Mouse (Mus musculus) adrenal gland, adult 2 months (tissue): ENCODE results near the gene Hs6st3. TPM values are rescaled to one million over a fixed set of nuclear protein-coding genes. Genes with fewer than 3 reads are reported as not detected.
"Not testable (repeated sequence)": the region's sequence is repeated elsewhere in the genome, so short reads cannot be mapped to it uniquely, and the experiment has no call there.

Experiments
- DNase-seq: peaks from one replicate; pipeline ENCODE4 v3.0.0; 2021
- polyA plus RNA-seq: library from polyadenylated mRNA; depleted of rRNA; stranded (reverse); fragments of >200 nt; gene quantifications from 2 replicates; pipeline ENCODE4 v1.2.3, GENCODE M21; 2012
- total RNA-seq, 2 experiments: library from RNA; stranded (reverse); gene quantifications; 2 replicates each; pipeline ENCODE4 v1.2.3; 2021

Gene Hs6st3
- total and polyA plus RNA-seq, 3 experiments: 0.69 to 0.90 (median 0.76) TPM

DNA sequence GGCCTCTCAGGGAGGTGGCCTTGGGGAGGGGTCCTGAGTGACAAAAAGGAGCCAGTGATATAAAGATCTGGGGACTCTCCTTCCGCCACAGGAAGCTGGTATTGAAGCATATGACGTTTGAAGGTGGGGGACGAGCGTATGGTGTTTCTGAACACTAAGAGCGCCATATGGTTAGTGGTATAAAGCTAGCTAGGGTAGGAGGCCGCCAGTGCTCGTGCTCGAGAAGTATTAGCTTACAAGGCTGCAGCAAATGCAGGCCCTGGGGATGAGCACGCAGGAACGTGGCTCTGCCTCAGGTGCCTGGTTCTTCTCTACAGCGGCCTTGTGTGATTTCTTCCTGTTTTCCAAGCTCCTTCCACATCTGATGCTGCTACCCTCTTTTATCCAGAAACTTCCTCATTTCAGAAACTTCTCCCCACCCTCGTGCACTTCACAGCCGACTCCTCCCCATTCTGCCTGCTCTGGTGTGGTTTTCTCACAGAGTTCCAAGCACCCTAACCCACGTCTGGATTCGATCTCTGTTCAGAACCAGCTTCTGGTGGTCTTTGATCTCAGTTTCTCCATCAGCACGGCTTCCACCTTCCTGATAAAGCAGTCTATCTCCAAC, 110.0 kb downstream of the Hs6st3 start:
- DNase-seq: no peak

DNA sequence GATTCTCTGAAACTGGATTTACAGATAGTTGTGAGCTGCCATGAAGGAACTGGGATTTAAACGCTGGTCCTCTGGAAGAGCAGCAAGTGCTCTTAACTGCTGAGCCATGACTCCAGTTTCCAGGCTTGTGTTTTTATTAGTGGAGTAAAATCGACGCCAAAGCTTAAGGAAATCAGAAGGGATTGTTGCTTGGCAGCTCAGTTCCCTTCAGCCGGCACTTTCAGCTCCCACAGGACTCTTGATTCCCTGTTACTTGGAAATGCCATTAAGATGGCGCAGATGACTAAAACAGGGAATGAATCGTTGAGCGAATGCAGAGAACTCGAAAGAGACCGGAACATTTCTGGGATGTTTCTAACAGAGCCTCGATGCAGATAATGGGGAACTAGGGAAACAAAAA, 112.2 kb downstream of the Hs6st3 start:
- DNase-seq: no peak

DNA sequence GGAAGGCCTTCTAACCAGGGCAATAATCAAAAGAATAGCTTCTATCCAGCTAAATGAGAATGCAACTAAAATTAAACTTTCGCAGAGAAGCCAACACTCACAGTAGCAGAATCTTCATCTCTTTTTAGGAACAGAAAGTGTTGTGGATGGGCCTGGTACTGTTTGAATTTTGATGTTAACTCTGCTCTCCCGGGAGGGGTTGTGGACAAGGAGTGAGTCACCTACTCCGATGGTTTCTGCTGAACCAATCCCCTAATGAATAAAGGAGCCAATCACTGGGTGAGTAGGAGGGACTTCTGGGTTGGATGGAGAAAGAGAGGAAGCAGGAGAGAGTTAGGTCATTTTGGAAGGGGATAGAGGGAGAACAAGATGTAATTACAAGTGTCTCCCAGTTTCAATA, 117.3 kb downstream of the Hs6st3 start:
- no peak for DNase-seq

DNA sequence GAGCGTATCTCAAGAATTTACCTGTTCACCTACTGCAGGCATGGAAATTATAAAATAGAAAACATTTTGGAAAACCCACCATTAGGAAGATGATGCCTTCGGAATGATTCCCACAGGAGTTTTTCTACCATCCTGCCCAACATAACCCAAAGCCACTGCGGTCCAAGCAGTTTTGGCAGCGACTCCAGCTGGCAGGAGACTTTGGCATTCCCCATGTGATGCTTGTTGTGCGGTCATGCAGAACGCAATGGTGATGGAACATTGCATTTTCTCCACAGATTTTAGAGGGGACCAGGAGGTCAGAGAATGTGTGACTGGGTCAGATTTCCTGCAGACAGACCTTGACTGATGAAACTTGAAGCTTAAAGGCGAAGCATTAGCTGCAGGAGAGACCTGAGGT, 118.9 kb downstream of the Hs6st3 start:
- DNase-seq: no peak

DNA sequence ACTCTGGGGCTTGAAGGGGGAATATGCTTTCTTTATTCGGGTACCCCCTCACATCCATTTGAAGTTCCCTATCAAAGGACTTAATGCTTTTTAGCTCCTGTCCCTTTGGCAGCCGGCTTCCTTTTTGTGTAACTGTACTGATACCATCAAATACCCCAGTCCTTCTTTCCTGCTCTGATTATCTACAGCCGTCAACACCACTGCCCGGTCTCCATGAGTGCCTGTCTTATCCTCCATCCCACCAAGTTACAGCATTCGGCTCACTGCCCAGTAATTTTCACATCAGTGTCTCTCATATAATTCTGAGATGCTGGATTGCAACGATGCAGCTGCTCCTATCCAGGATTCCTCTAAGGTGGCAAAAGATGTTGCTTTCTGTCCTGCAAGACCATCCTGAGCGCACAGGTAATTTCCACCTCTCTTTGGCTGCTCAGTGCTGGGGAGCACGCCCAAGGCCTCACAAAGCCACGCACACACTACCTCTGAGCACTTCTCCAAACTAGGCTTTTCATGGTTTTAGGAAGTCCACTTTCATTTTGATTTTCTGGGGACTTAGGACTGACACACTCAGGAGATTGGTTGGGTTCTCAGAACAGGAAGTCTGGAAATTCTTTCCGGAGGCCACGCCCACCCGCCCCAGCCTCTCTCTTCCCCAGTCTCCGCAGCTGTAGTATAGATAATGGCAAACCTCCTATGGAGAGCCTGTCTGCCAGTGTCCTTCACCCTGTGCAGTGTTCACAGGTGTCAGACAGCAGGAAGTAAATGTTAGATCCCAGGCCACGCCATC, 122.2 kb downstream of the Hs6st3 start:
- DNase-seq: no peak

DNA sequence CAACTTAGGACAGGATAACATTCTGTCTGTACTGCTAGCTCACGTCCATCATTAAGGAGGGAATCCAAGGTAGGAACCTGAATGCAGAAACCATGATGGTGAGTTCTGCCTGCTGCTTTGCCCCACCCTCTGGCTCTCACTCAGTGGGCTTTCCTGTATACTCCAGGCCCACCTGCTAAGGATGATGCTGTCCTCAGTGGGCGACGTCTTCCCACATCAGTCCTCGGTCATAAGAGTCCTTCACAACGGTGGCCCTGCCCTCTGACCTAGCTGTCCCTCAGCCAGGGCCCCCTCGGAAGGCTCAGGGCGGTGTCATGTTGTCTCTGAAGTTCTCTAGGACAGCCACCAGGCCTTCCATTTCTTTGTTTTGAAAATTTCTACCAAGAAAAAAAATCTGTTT, 128.2 kb downstream of the Hs6st3 start:
- no peak for DNase-seq

DNA sequence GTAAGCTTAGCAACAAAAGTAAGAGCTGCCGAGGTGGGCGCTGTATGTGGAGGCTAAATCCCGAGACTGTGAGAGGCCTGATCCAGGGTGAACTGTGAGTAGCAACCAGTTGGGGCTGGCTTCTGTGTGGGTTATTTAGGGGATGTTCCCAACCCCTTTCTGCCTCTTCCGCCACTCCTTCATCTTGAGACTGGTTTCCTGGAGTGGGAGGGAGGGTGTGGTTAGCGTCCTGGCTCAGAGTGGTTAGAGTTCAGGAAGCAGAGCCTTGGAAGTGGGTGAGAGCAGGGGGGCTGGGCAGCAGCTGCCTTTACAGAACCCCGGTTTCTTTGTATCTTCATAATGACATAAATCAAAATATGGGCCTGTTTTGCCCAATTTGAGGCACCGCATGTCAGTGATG, 134.9 kb downstream of the Hs6st3 start:
- no peak for DNase-seq

DNA sequence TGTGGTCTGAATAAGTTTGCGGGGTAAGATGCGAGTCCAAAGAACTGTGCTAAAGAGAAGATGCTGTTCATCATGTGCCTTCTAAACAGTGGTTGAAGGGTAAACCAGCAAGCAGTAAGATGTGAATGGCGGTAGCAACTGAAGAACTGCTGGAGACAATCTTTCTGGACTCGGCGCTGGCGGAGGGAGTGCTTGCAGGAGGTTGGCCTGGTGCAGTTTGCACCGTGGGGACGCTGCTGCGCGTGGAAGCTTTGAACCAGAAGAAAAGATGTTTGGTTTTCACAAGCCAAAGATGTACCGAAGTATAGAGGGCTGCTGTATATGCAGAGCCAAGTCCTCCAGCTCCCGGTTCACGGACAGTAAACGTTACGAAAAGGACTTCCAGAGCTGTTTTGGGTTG, 140.0 kb downstream of the Hs6st3 start:
- DNase-seq: not testable (repeated sequence)

DNA sequence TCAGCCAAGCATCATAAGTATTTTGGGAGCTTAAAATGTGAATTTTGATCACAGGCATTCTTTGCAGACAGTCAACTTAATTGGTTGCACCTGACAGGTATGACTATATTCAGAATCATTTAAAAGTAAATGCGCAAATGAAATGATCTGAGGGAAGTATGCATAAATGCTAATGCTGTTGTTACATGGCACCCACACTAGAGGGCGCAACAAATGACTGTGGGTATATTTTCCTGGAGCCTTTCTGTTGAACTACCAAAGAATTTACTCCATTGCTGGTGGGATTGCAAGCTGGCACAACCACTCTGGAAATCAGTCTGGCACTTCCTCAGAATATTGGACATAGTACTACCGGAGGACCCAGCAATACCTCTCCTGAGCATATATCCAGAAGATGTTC, 145.8 kb downstream of the Hs6st3 start:
- no peak for DNase-seq

DNA sequence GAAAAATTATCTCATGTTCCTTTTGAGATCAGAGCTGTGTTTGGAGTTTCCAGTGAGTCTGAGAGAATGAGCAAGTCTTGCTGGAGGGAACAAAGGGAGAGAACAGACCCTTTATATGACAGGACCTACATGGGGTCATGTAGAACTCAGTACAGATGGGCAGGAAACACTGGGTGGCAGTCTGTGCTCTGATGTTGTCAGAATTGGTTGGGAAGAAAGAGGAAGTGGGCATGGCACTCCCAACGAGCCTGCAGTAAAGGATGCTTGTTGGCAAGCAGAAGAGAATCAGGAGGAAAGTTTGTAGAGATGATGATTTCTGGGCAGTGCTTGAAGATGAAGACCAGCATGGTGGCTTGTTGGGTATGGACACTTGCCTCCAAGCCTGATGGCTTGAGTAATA, 151.5 kb downstream of the Hs6st3 start:
- no peak for DNase-seq

DNA sequence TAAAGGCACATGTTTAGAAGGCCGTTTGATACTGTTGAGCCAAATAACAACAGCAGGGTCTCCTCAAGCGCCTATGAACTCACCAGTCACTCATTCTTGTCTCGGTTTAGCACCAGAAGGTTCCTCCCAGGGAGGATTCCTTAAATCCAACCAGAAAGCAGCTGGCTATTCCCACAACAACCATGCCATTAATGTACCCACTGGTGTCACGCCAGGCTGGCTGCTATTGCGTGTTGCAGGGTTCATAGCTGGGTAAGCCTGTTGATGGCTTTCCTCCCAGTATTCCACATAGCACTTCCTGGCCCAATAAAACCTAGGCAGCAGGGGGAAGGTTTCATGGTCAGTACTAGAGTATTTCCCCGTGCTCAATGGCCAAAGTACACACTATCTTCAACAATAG, 155.9 kb downstream of the Hs6st3 start:
- DNase-seq: no peak

DNA sequence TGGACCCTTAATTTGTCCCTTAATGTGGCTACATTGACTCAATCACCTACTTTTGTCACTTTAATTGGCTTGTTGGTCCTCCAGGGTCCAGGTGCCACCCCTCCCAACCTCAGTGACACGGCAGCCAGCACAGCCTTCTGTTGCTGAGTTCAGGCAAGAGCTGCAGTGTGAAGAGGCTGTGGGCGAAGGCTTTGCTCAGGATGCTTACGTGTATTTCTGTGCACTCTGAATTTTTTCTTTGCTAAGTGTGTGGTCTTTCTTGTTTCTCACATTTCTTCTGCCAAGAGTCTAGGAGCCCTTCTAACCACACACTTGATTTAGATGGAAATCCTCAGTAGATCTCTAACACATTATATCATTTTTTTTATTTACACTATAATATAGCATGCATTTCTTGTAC, 168.3 kb downstream of the Hs6st3 start:
- DNase-seq: no peak

DNA sequence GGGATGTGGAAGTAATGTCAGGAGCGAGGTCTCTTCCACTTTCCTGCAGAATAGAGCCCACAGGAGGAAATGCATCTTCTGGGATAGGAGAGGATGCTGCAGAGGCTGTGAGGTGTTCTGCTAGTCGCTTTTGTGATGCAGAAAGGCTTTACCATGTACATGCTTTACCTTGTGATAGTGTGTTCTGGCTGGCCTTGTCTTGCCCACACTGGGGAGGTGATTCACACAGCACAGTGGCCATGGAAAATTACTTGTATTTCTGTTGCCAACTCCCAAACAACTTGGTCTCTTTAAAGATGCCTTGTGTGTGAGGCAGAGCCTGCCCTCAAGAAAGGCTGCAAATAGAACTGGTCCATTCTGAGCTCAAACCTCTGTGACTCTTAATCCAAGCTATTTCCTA, 180.2 kb downstream of the Hs6st3 start:
- DNase-seq: peak; percentile 57

DNA sequence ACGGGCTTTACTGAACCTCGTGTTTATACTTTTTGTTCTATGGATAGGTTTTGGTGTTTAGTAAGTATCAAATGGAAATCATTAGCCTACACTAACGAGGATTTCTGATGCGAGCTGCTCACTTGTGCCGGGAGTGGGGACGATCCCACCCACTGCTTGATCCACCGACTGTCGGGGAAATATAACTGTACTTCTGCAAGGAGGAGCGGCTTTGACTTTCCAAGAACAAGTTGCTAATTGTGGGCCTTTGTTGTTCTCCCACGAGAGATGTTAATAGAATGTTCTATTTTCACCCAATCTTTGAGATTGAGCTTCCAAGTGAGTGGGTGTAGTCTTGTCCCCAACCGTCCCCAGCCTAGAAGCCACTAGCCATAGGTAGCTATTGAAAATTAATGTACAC, 209.1 kb downstream of the Hs6st3 start:
- DNase-seq: no peak

DNA sequence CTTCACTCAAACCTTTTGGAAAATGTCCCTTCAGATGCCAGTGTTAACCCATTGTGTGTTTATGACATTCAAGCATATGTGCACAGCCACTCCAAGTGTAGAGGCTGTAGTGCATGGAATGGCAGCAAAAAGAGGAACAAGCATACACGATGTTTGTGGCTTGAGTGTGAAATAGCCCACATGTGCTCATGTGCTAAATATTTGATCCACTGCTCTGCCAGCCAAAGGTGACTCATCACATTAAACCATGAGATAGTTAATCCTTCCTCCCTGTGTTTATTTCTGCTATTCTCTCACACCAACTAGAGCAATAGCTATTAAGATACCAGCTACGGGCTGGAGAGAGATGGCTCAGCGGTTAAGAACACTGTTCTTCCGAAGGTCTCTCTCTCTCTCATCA, 223.3 kb downstream of the Hs6st3 start:
- DNase-seq: no peak

DNA sequence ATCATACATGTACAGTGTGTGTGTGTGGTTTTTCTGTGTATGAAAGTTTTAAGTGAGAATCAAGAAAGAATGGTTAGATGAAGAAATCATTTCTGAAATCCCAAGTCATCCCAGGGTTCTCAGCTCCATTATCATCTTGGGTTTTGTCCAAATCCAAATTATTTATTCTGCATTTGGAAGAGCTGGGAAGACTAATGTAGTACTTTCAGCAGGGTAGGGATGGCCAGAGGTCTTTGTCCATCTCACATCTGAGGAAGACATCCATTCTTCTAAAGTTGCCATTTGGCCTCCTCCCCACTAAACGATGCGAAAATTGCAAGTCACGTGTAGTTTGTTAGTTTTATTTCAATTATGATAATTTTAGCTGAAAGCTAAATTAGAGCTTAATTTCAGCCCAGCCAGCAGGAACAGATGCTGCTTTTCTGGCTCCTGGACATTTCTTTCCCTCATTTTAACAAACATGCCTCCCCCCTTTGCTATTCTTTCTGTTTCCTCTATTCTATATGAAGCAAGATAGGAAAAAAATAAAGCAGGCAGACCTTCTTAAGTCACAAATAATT, 229.8 kb downstream of the Hs6st3 start:
- DNase-seq: no peak

DNA sequence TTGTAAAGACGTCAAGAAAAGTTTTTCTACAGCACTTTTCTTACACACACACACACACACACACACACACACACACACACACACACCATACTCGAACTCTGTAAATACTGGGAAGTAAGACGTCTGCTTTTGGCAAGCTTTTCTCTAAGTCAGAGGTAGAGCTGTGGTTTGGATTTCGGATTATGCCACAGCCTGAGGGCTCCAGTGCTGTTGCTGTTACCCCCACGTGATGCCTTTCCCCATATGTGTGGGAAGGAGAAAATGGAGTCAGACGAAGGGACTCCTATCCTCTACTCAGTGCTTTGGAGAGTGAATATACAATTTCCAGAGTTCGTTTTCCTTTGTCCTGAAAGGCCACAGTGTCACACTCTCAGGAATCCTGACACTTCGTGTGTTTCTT, 231.1 kb downstream of the Hs6st3 start:
- DNase-seq: no peak

DNA sequence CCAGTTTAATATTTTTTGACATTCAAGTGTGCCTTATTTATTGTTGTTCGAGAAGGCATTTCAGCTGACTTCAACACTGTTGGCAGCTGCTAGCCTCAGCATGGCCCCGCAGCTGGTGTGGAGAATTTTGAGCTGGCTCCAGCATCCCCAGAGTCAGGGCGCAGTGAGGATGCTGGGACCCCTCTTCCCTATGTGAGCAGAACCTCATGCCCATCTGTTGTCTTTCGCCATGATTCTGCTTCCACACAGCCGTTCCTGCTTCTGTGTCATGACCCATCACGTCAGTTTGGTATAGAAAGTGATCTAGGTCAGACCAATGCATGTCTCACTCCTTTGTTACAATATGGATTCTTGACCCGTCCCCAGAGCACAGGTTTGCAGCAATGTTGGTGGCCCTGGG, 231.9 kb downstream of the Hs6st3 start:
- DNase-seq: no peak

DNA sequence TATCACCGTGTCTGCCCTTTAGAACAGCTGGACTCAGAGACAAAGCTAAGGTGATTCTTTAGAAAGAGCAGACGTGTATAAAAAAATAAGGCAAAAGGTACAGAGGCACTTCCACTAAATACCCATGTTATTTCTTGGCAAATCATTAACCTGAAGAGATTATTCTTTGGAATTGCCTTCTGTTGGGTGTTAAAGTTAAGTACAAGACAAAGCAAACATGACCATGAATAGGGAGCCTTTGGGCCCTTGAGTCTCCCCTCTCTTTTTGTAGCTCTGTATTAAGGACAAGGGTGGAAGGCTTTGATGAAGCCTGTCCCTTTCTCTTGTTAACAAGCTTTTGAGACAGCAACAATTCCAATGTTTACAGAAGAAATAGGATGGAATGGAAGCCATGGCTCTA, 241.2 kb downstream of the Hs6st3 start:
- no peak for DNase-seq

DNA sequence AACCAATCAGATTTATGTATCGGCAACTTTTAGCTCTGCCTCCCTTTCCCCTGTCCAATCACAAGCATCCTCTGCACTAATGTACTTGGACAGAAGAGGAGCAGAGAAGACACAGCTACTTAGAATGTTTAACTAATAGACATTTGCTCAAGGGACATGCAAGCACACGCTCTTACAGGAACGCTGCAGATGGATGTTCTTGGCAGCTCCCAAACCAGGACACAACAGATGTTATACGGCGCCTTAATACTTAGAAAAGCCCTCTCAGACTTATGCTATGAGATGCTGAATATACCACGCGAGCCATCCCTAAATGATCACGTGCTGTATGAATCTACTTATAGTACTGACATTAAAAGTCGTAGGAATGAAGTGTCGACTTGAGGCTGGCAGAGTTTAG, 263.5 kb downstream of the Hs6st3 start:
- DNase-seq: no peak

DNA sequence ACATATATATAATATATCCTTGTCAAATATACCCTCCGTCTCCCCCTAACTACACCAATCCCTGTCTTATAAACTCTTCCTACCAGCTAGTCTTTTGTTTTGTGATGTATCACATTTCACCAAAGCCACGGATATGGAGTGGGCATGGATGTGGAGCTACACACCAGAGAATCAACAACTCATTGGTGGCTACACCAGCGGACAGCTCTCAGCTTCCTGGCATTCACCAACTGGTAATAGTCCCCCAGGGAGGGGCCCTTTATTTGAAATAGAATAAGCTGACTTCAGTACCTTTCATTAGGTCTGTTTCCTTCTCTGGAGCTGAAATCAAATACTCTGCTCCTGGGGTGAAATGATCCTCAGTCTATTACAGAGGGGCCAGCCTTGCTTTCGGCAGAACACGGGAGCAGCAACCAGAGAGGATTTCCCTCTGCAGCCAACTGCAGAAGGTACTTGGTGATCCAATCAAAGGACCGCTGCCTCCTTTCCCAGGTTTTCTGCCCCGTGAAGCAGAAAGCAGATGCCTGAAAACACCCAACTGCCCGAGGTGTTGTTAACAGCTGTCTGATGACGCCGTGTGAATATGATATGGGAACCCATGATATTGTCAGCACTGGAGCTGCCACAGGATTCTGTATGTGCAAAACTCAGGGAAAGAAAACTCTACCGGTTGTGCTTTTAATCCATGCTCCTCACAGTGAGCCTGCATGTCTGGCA, 271.4 kb downstream of the Hs6st3 start:
- no peak for DNase-seq

DNA sequence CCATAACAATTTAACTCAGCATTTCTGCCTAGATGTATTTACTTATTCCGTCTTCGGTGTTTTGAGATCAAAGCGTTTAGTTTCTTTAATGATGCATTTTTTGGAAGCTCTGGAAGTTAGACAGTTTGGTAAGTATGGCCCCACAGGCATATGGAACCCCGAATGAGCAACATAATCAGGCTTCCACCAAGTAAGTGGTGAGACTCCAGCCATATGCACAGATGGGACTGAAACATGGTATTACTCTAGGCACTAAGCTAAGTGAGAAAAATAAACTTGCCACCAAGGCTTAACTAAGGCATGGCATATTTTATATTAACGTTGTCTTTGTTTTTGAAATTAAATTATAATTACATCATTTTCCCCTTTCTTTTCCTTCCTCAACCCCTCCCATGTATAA, 284.8 kb downstream of the Hs6st3 start:
- DNase-seq: no peak

DNA sequence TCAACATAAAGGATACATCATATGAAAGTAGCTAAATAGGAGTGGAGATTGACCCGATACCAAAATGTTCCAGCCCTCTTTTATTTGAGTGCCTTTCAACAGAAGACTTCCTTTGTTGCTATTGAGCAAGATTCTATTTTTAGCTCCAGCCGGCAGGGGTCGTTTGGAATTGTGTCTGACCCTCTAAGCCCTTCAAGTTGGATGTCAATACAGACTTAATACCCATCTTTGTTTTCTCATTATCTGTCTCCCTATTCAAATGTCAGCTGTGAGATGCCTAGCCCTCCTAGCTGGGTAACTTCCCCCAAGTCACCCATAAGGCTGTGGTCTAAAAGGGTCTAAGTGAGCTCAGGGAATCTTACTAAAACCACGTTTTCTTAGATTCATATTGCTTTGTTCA, 312.3 kb downstream of the Hs6st3 start:
- DNase-seq: no peak
